Mouse (Mus musculus) kidney, adult 2 months (tissue): ENCODE data around the gene Hoxd3. TPM values are rescaled to one million over a fixed set of nuclear protein-coding genes. Genes with fewer than 3 reads are reported as not detected.

Experiments
- DNase-seq: peaks from one replicate; pipeline ENCODE4 v3.0.0; 2021
- H3K27ac ChIP-seq: fragments of 200-500 bp; 2 replicates; pipeline ENCODE4 v1.5.1; 2012; ENCODE audit warnings: low read depth, low read length, control low read depth, inconsistent platforms; ENCODE audit not compliant: insufficient read depth
- H3K27me3 ChIP-seq: fragments of 200-500 bp; replicated peaks from 2 replicates; pipeline ENCODE4 v1.6.1; 2012; ENCODE audit warnings: mild to moderate bottlenecking, moderate library complexity, low read length, inconsistent platforms; ENCODE audit not compliant: control insufficient read depth, insufficient read depth
- H3K36me3 ChIP-seq: fragments of 200-500 bp; 2 replicates; pipeline ENCODE4 v1.6.1; 2012; ENCODE audit warnings: mild to moderate bottlenecking, moderate library complexity, low read length, inconsistent platforms; ENCODE audit not compliant: control insufficient read depth, insufficient read depth
- H3K4me1 ChIP-seq: fragments of 200-500 bp; 2 replicates; pipeline ENCODE4 v1.6.1; 2011; ENCODE audit warnings: low read length; ENCODE audit not compliant: control insufficient read depth, insufficient read depth
- H3K4me3 ChIP-seq: fragments of 200-500 bp; 2 replicates; pipeline ENCODE4 v1.5.1; 2011; ENCODE audit warnings: mild to moderate bottlenecking, low read depth, low read length, control low read depth; ENCODE audit not compliant: insufficient read depth
- CTCF ChIP-seq: fragments of 200-500 bp; conservative IDR thresholded peaks from 2 replicates; pipeline ENCODE4 v1.5.1; 2011; ENCODE audit warnings: low read depth, mild to moderate bottlenecking, control low read depth, low read length, moderate library complexity, mixed read lengths; ENCODE audit not compliant: insufficient read depth, insufficient read length
- POLR2A ChIP-seq: fragments of 200-500 bp; IDR thresholded peaks from one replicate; pipeline ENCODE4 v1.6.1; 2011; ENCODE audit warnings: low read depth, low read length, control low read depth
- WGBS: fragments of 180-500 bp; shearing (Covaris S2); methylation state at CpG from one replicate; pipeline ENCODE4 v1.1.7; 2018; 5-methylcytosine and 5-hydroxymethylcytosine counted together
- polyA plus RNA-seq: library from polyadenylated mRNA; depleted of rRNA; stranded (reverse); fragments of >200 nt; gene quantifications from 2 replicates; pipeline ENCODE4 v1.2.3, GENCODE M21; 2012

Hoxd3 gene
- polyA plus RNA-seq, 1 experiment: 10.7 TPM

DNA sequence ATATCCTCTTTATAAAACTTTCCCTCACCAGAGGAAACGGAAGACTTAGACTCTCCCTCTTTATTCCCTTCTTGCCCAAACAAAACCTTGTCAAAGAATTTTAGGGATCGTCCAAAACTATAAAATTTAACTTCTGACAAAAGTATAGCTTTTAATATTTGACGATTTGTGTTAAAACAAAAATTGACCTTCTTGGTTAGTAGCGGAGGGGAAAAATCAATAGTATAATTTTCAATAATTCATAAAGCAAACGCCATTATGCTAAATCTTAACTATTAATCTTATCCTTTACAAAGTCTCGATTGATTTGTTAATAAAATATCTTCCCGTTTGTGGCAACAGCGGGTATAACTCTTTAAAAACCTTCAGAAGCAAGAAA lies 21.4 kb upstream of the Hoxd3 start:
- no peaks in the 10 kb centered on the region for H3K4me1 ChIP-seq
- 36% methylated on average over 8 of the region's 8 CpGs for WGBS
- peaks cover 2% of the 10 kb centered on the region; the same call in 1 of the 2 replicates for H3K27me3 ChIP-seq
- peak overlapping the region; percentile 93 for H3K27ac ChIP-seq
- no peaks in the 10 kb centered on the region for H3K36me3 ChIP-seq
- no peak overlapping the region for H3K4me3 ChIP-seq
- no peak for DNase-seq
- TF ChIP-seq CTCF: no peak
- TF ChIP-seq POLR2A: no peak

DNA sequence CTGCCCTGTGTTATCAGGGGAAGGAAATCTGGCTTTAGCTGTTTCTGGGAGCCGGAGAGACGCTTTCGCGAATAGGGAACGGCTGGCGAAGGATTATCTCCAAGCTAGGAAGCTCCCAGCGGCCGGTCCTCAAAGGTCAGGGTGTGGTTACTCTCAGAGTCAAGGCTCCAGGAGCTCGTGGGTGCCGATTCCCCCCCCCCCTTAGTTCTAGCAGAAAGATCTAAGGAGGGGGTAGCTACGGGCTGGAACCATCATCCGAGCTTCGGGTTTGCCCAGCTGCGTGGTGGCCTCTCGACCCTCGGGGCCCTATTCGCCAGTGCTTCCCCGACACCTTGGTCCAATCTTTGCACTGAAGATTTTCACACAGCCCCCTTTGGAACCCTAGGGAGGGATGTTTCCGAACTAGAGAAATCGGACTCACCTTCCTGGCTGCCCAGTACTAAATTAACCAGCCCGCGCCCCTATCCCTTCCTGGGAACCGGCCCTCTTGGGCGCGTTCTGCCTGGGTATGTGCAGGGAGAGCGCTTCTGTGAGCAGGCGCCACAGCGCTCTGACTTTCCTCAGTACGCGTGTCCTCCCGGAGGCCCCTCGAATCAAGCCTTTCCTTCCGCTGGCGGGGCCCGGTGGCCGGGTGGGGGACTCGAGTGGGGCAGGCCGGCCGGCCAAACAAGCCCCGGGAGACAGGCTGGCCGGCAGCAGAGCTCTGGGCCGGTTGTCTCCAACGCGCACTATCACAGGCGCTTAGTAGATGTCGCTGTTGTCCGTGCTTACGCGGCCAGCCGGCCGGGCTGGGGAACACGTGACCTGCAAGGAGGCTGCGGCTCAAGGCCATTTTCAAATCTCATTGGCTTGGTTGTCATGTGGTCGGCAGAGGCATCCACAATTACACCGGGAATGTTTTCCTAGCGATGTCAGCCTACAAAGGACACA lies 20.4 kb upstream of the Hoxd3 start, which contains the start of gene Hoxd10:
Hoxd10 (plus strand) TSS at position 903 of the 930 bp plus-strand sequence.
- Histone ChIP-seq H3K27ac (peak within 1 kb of the TSS; percentile 93), H3K4me3 (peak within 1 kb of the TSS; percentile 57), H3K4me1 (no peaks in the 10 kb centered on the region), H3K27me3 (peaks cover 2% of the 10 kb centered on the region; the same call in 1 of the 2 replicates), H3K36me3 (no peaks in the 10 kb centered on the region)
- 5% methylated on average over 56 of the region's 56 CpGs for WGBS
- TF ChIP-seq POLR2A (peak; percentile 91), CTCF (no peak; the same call in 1 of the 2 replicates)
- DNase-seq: peak; percentile 95

- TF ChIP-seq POLR2A: no peak
- TF ChIP-seq CTCF: no peak
- Histone ChIP-seq H3K27ac (peak overlapping the region; percentile 93), H3K4me3 (peak overlapping the region; percentile 52), H3K36me3 (no peaks in the 10 kb centered on the region), H3K27me3 (peaks cover 2% of the 10 kb centered on the region; the same call in 1 of the 2 replicates), H3K4me1 (no peaks in the 10 kb centered on the region)
- peak; percentile 46 for DNase-seq
- WGBS: 2% methylated on average over 35 of the region's 35 CpGs
Measured at GRCm38 (mm10) chr2:74691995-74692807, 19.5 kb upstream of the Hoxd3 start.

- WGBS: 13% methylated on average over 20 of the region's 20 CpGs
- Histone ChIP-seq H3K4me1 (no peaks in the 10 kb centered on the region), H3K27me3 (peaks cover under 1% of the 10 kb centered on the region; the same call in 1 of the 2 replicates), H3K36me3 (no peaks in the 10 kb centered on the region), H3K27ac (peak overlapping the region; percentile 93), H3K4me3 (peak overlapping the region; percentile 52)
- TF ChIP-seq POLR2A (no peak), CTCF (no peak)
- DNase-seq: peak; percentile 15
Measured at GRCm38 (mm10) chr2:74692808-74693431, 18.8 kb upstream of the Hoxd3 start.

DNA sequence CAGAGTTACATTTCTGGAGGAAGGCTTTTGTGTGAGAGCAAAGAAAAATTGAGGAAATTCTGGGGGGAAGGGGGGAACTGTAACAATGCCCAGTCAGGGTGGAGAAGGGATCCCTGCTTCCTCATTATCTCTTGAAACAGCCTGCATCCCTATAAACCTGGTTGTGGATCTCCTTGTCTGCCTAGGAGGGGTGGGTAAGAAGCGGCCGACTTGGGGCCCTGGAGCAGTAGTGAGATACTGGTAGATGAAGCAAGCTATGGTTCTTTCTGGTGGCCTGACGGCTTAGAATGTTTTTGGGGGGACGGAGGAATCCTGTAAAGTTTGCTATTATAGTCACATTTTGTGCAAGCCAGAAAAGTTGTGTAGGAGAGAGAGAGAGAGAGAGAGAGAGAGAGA lies 18.3 kb upstream of the Hoxd3 start:
- H3K4me3 ChIP-seq: peak overlapping the region; percentile 52
- no peaks in the 10 kb centered on the region for H3K27me3 ChIP-seq
- peak overlapping the region; percentile 93 for H3K27ac ChIP-seq
- TF ChIP-seq POLR2A (no peak), CTCF (no peak)
- WGBS: 37% methylated on average over 4 of the region's 4 CpGs
- no peak for DNase-seq
- H3K36me3 ChIP-seq: no peaks in the 10 kb centered on the region
- H3K4me1 ChIP-seq: no peaks in the 10 kb centered on the region

DNA sequence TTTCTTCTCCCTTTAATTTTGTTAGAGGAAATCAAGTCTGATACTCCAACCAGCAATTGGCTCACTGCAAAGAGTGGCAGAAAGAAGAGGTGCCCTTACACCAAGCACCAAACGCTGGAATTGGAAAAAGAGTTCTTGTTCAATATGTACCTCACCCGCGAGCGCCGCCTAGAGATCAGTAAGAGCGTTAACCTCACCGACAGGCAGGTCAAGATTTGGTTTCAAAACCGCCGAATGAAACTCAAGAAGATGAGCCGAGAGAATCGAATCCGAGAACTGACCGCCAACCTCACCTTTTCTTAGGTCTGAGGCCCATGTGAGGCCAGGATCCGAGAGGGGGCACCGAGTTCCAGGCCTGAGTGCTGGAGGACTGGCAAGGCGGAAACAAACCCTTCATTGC lies 17.7 kb upstream of the Hoxd3 start:
- no peak; the same call in 1 of the 2 replicates for TF ChIP-seq CTCF
- TF ChIP-seq POLR2A: no peak
- 11% methylated on average over 16 of the region's 16 CpGs for WGBS
- Histone ChIP-seq H3K4me1 (no peaks in the 10 kb centered on the region), H3K27me3 (no peaks in the 10 kb centered on the region), H3K4me3 (peak overlapping the region; percentile 57), H3K36me3 (no peaks in the 10 kb centered on the region), H3K27ac (peak overlapping the region; percentile 93)
- DNase-seq: peak; percentile 83
